Mouse (Mus musculus): Measurements from ENCODE around the gene Cdiptos.
A peak's percentile ranks its signal among the peaks of the same experiment; 100 is the strongest.

The Cdiptos gene

GRCm38 (mm10) chr7:126975950-126976866, at the start of gene Cdiptos:
Gene Cdiptos (minus strand): TSS chr7:126976098.
- DNase-seq = peak; percentile 97

- peak; percentile 86 for DNase-seq
These were observed 49.1 kb upstream of the Cdiptos start for GRCm38 (mm10) chr7:127024755-127025555.

GRCm38 (mm10) chr7:127023896-127024690, 48.2 kb upstream of the Cdiptos start:
- no peak for DNase-seq

- no peak for DNase-seq
These were observed 47.4 kb upstream of the Cdiptos start for GRCm38 (mm10) chr7:127023272-127023691.

GRCm38 (mm10) chr7:127022528-127023271, 46.8 kb upstream of the Cdiptos start:
- DNase-seq = no peak

- no peak for DNase-seq
These were observed 45.9 kb upstream of the Cdiptos start for GRCm38 (mm10) chr7:127021563-127022527.

GRCm38 (mm10) chr7:127020901-127021562, 45.1 kb upstream of the Cdiptos start, which contains the start of the genes Gm42742 and Prrt2:
Gene Gm42742 (minus strand): TSS chr7:127021097.
Gene Prrt2 (minus strand): TSS chr7:127021211.
- DNase-seq = no peak

GRCm38 (mm10) chr7:127020491-127020890, 44.6 kb upstream of the Cdiptos start:
- DNase-seq = no peak

GRCm38 (mm10) chr7:127020031-127020430, 44.1 kb upstream of the Cdiptos start:
- DNase-seq = no peak

GRCm38 (mm10) chr7:127019306-127019960, 43.5 kb upstream of the Cdiptos start:
- DNase-seq = no peak

- DNase-seq = no peak
These were observed 42.8 kb upstream of the Cdiptos start for GRCm38 (mm10) chr7:127018416-127019305.

- no peak for DNase-seq
These were observed 42.0 kb upstream of the Cdiptos start for GRCm38 (mm10) chr7:127017950-127018345.

GRCm38 (mm10) chr7:127016971-127017949, 41.4 kb upstream of the Cdiptos start, which contains the start of gene Pagr1a:
Gene Pagr1a (minus strand): TSS chr7:127017352.
- DNase-seq = peak; percentile 97

GRCm38 (mm10) chr7:127016486-127016938, 40.6 kb upstream of the Cdiptos start:
- DNase-seq = no peak

- DNase-seq = no peak
These were observed 40.4 kb upstream of the Cdiptos start, which contains the start of gene Pagr1b for GRCm38 (mm10) chr7:127016481-127016485. Gene Pagr1b (minus strand): TSS chr7:127016484.

- DNase-seq = peak; percentile 67
These were observed 40.2 kb upstream of the Cdiptos start for GRCm38 (mm10) chr7:127016081-127016480.

- no peak for DNase-seq
These were observed 39.1 kb upstream of the Cdiptos start for GRCm38 (mm10) chr7:127014993-127015392.

GRCm38 (mm10) chr7:127014320-127014719, 38.4 kb upstream of the Cdiptos start, which contains the start of gene Mvp:
Gene Mvp (minus strand): TSS chr7:127014621.
- DNase-seq = peak; percentile 86

Measured in kidney, adult 18-20 months (tissue).